Mouse (Mus musculus): ENCODE measurements around the gene Cpeb4. TPM values are rescaled to one million over a fixed set of nuclear protein-coding genes. Genes with fewer than 3 reads are reported as not detected.
A peak's percentile ranks its signal among the peaks of the same experiment; 100 is the strongest.

Gene Cpeb4
- polyA plus RNA-seq, 2 experiments from 2014 or later = 5.8 to 7.2 TPM

- no peak for ATAC-seq
Measured at GRCm38 (mm10) chr11:31847469-31847805, 24.6 kb upstream of the Cpeb4 start.

GRCm38 (mm10) chr11:31848725-31849124 is 23.3 kb upstream of the Cpeb4 start:
- no peak for ATAC-seq

- ATAC-seq = no peak
Measured at GRCm38 (mm10) chr11:31850156-31850775, 21.7 kb upstream of the Cpeb4 start.

- ATAC-seq = no peak
Measured at GRCm38 (mm10) chr11:31850995-31851394, 21.0 kb upstream of the Cpeb4 start.

- ATAC-seq = no peak
Measured at GRCm38 (mm10) chr11:31851702-31852560, 20.1 kb upstream of the Cpeb4 start.

- ATAC-seq = no peak
Measured at GRCm38 (mm10) chr11:31854955-31855354, 17.1 kb upstream of the Cpeb4 start.

GRCm38 (mm10) chr11:31857479-31857878 is 14.5 kb upstream of the Cpeb4 start:
- ATAC-seq = no peak

GRCm38 (mm10) chr11:31861149-31861890 is 10.7 kb upstream of the Cpeb4 start:
- ATAC-seq = no peak

GRCm38 (mm10) chr11:31867976-31868375 is 4.0 kb upstream of the Cpeb4 start:
- ATAC-seq = no peak

GRCm38 (mm10) chr11:31870285-31871010 is 1.6 kb upstream of the Cpeb4 start:
- ATAC-seq = peak; percentile 97

- ATAC-seq = peak; percentile 5
Measured at GRCm38 (mm10) chr11:31871135-31871541, 873 bp upstream of the Cpeb4 start.

- no peak for ATAC-seq
Measured at GRCm38 (mm10) chr11:31872546-31873261, 693 bp downstream of the Cpeb4 start.

GRCm38 (mm10) chr11:31874071-31874470 is 2.1 kb downstream of the Cpeb4 start:
- no peak for ATAC-seq

- no peak for ATAC-seq
Measured at GRCm38 (mm10) chr11:31883671-31884070, 11.7 kb downstream of the Cpeb4 start.

- ATAC-seq = no peak
Measured at GRCm38 (mm10) chr11:31885765-31886164, 13.8 kb downstream of the Cpeb4 start.

- no peak for ATAC-seq
Measured at GRCm38 (mm10) chr11:31888229-31888628, 16.2 kb downstream of the Cpeb4 start.

- ATAC-seq = peak; percentile 84
Measured at GRCm38 (mm10) chr11:31892152-31892551, 20.1 kb downstream of the Cpeb4 start.

- ATAC-seq = no peak
Measured at GRCm38 (mm10) chr11:31893639-31894038, 21.6 kb downstream of the Cpeb4 start.

- no peak for ATAC-seq
Measured at GRCm38 (mm10) chr11:31896065-31896792, 24.2 kb downstream of the Cpeb4 start.

- ATAC-seq = no peak
Measured at GRCm38 (mm10) chr11:31896905-31897304, 24.9 kb downstream of the Cpeb4 start.

- ATAC-seq = no peak
Measured at GRCm38 (mm10) chr11:31899166-31899565, 27.2 kb downstream of the Cpeb4 start.

Data from CD4-positive, CD25-positive, alpha-beta regulatory T cell, adult 4 months (primary cell).